Mouse (Mus musculus): ENCODE results near the gene Slc27a3.
A peak's percentile ranks its signal among the peaks of the same experiment; 100 is the strongest.

Gene Slc27a3

GRCm38 (mm10) chr3:90389511-90390490 lies at the start of gene Slc27a3:
Gene Slc27a3, minus strand, starts transcription at chr3:90389938.
- DNase-seq, result peak in 1 of 2 experiments; percentile 32

GRCm38 (mm10) chr3:90437131-90437530 lies 47.4 kb upstream of the Slc27a3 start:
- DNase-seq, result no peak

GRCm38 (mm10) chr3:90434073-90434730 lies 44.5 kb upstream of the Slc27a3 start:
- peak; percentile 53 to 72 for DNase-seq

DNA sequence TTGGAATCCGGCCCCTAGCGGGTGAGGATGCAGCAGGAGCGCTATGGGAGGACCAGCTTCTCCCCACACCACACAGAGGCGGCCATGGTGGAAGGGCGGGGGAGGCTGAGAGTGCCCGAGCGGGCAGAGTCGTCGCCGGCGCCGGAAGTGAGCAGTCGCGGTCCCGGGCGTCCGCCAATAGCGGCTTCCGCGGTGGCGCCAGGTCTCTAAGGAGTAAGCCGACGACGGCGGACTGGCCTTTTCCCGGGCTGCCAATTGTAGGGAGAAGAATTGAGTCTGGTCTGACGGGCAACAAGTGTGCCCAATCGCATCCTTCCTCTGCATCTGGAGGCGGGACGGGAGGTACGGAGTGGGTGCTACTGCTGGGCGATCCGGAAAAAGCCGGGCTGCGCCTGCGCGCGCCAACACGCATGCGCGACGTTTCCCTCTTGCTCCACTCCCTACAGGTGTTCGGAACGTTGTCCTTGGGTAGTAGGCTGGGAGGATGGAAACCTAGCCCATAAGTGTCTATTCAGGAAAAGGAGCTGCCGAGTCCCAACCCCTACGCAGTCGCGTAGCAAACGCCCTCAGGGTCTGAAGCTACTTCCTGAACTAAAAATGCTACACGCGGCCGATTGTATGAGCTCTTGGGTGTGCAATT lies 43.8 kb upstream of the Slc27a3 start, which contains the start of gene Ints3:
Gene Ints3, minus strand, starts transcription at position 242 of the 640 bp plus-strand sequence.
- DNase-seq, result peak; percentile 100

GRCm38 (mm10) chr3:90432811-90433219 lies 43.1 kb upstream of the Slc27a3 start:
- DNase-seq, result peak in 1 of 2 experiments; percentile 46

- DNase-seq, result no peak
Observed at GRCm38 (mm10) chr3:90432348-90432747, 42.6 kb upstream of the Slc27a3 start.

- no peak for DNase-seq
Observed at GRCm38 (mm10) chr3:90429576-90429975, 39.8 kb upstream of the Slc27a3 start.

DNA sequence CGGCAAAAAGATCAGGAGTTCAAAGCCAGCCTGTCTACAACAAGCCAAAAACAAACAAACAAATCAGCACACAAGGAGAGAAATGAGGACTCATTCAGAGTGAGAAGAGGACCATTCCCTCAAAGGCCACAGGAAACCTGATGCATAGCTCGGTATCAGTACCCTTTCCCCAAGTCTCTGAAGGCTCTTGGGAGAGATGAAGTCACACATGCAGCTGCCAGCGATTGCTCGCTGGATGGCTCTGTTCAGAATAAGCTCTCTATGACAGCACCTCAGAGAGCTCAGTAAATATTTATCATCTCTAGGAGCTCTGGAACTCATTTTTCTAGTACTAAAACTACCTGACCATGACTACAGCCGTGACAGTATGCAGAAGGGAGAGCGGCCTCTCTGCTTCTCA lies 38.4 kb upstream of the Slc27a3 start:
- DNase-seq, result no peak

DNA sequence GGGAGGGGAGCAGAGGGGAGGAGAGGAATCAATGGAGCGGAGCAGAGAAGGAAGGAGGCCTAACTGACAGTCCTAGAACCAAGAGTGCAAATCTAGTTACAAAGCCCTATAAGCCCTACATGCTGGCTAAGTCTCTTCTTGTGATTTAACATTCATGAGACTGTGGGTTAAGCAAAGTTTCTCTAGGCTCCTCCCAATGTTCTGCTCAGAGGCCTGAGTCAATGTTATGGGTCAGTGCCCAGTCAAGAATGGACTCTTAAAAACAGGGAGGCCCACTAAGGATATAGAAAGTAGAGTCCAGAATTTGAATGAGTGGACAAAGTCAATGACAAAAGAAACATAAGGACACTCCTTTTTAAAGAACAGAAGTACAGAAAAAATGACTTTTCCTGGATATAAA lies 37.8 kb upstream of the Slc27a3 start:
- peak in 1 of 2 experiments; percentile 21 for DNase-seq

DNA sequence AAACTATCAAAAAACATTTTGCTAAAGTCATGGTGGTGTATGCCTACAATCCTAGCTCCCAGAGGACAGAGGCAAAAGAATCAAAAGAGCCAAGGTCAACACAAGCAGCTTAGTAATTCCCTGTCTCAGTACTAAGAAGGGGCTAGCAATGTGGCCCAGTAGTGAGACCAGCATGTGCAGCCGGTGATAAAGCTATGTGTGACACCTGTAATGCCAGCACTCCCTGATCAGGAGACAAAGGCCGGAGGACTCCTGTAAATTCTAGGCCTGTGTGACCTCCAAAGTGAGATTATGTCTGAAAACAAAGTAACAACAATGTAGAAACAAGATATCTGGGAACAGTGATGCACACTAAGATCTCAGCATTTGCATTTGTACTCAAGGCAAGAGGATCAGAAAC lies 35.8 kb upstream of the Slc27a3 start:
- DNase-seq, result no peak

- no peak for DNase-seq
Observed at GRCm38 (mm10) chr3:90423549-90423948, 33.8 kb upstream of the Slc27a3 start.

GRCm38 (mm10) chr3:90420696-90421095 lies 31.0 kb upstream of the Slc27a3 start:
- DNase-seq, result no peak

DNA sequence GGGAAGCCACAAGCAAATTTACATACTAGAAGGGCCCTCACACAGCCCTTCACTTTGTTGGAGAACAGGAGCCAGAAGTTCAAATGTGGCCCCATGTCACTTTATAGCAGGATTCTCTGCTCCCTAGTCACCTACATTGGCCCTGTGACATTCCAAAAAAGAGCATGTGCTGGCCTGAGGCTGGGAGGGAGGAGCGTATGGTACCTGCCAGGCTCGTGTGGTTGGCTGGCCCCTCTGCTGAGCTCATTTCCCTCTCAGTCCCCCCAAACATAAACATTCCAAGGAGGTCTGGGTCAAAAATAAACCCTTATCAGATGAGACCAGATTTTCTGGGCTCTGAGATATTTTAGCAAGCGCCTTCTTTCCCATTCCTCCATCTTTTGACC lies 23.3 kb upstream of the Slc27a3 start:
- DNase-seq, result no peak

GRCm38 (mm10) chr3:90412312-90413010 lies 22.7 kb upstream of the Slc27a3 start:
- peak; percentile 51 to 67 for DNase-seq

- no peak for DNase-seq
Observed at GRCm38 (mm10) chr3:90408721-90409120, 19.0 kb upstream of the Slc27a3 start.

- no peak for DNase-seq
Observed at GRCm38 (mm10) chr3:90406414-90406813, 16.7 kb upstream of the Slc27a3 start.

DNA sequence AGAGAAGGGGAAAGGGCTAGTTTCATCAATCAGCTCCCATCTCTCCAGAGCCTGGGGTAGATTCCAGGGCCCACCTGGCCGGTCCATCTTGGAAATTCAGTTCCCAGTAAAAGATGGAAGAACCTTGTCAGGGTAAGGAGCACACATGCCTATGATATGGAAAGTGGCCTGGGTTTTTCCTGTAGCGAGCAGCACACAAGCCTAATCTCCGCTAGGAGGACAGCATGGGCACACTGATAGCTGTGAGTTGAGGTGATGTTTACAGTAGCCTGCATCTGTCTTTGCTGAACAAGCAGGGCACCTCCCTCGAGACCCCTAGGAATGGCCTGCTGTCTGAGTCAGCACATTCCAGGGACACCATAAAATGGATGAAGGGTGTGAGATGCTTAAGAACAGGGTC lies 14.9 kb upstream of the Slc27a3 start:
- no peak for DNase-seq

- DNase-seq, result no peak
Observed at GRCm38 (mm10) chr3:90404121-90404520, 14.4 kb upstream of the Slc27a3 start.

- DNase-seq, result no peak
Observed at GRCm38 (mm10) chr3:90400993-90401392, 11.3 kb upstream of the Slc27a3 start.

DNA sequence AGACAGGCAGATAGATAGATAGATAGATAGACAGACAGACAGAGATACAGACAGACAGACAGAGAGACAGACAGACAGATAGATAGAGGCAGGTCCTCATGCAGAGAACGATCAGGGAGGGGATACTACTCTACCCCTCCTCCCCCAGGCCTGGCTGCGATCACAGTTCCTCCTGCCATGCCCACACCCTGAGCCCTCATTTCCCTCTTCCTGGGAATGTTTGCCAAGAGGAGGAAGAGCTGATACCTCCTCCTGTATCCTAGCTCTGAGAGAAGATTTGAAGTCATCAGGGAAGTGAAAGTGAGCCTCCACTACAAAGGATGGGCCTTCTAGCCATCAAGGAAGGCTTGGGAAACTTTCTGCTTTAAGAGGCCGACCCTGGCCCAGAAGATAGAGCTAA lies 5.9 kb upstream of the Slc27a3 start:
- no peak for DNase-seq

DNA sequence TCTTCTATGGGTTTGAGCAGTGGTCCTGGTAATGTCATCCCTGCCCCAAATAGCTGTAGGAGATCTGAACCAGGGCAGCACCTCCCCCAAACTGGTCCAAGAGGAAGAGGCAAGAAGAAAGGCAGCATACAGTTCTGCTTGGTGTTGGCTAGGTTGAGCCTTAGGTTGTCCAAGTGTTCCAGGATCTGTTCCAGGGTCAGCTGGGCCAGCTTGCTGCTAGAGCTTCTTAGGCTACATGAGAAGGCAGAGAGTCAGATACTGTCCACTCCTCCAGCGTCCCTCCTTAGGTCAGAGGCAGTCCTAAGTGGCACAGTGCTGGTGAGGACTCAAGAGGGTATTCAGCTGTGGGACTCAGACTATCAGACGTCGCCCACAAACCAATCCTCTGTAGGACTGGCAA lies 2.9 kb upstream of the Slc27a3 start:
- DNase-seq, result no peak

DNA sequence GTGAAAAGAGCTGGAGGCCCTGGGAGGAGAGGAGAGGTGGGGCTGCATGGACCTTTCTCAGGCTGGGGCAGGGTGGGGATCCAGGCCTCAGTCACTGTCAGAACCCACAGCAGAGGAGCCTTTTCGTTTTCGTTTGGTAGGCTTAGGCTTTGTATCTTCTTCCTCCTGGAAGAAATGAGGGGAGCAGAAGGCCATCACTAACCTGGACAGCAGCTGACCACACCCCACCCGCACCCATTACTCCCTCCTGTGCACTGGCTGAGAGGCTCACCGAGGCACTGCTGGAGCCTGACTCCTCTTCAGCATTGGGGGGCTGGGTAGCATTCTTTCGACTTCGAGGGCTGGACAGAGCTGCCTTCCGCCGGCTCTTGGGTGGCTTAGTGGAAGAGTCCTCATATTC lies 2.2 kb upstream of the Slc27a3 start:
- no peak for DNase-seq

DNA sequence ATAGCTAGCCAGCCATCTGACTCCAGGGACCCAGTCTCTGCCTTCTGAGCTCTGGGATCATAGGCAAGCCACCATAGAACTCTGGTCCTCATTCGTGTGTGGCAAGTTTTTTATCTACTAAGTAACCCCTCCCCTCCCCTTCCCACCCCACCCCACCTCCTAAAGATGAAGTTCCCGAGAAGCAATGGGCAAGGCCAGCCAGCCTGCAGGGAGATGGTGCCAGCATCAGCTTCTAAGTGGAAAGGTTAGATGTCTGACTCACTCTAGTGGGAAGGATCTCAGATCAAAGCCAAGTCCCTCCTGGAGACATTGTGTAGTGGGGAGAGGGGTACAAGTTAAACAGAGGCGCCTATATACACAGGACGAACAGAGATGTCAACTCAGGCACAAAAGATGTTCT lies 1.3 kb upstream of the Slc27a3 start:
- DNase-seq, result no peak

Data from kidney, adult 8-10 months (tissue).